Mouse (Mus musculus) ES-Bruce4 (cell line): Measurements from ENCODE around the gene Ak8.

Experiments
- CTCF ChIP-seq: IDR thresholded peaks from one replicate; pipeline ENCODE4 v1.8.1; 2011; ENCODE audit warnings: low read depth, low read length
- EP300 ChIP-seq: IDR thresholded peaks from 2 replicates; pipeline ENCODE4 v1.6.1; 2011; ENCODE audit warnings: low read depth, low read length; ENCODE audit not compliant: insufficient read depth
- POLR2A ChIP-seq: IDR thresholded peaks from one replicate; pipeline ENCODE4 v1.8.1; 2011; ENCODE audit warnings: low read length; ENCODE audit not compliant: insufficient read depth

DNA sequence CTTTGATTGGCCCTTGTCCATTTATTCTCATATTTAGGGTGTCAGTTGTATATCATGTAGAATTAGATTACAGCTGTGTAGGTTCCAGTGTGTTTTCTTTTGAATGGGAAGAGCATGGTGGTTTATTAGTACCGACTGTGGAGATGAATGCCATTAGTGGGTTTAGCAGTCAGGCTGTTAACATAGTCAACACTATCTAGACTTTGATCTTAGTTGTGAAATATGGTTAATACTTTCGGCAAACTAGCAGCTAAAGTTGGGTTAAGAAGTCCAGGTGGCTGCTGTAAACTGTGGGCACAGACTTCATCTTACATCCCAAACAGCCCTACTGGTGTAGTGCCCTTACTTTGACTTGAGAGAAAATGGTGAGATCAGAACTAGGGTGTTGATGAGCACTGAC is 148.9 kb downstream of the Ak8 start:
- TF ChIP-seq POLR2A (no peak), CTCF (no peak), EP300 (no peak)
